Mouse (Mus musculus) brain, embryonic 14.5 days (tissue): ENCODE data around the gene Tmem79.

Source experiments
- CTCF ChIP-seq: fragments of 200-500 bp; IDR thresholded peaks from 2 replicates; pipeline ENCODE4 v1.5.1; 2012; ENCODE audit warnings: inconsistent platforms, mild to moderate bottlenecking, moderate library complexity, borderline replicate concordance; ENCODE audit not compliant: insufficient read depth, insufficient read length; ENCODE audit errors: extremely low read depth
- POLR2A ChIP-seq: fragments of 200-500 bp; IDR thresholded peaks from 2 replicates; pipeline ENCODE4 v1.6.1; 2012; ENCODE audit warnings: mild to moderate bottlenecking, inconsistent platforms, borderline replicate concordance; ENCODE audit not compliant: poor library complexity, insufficient read depth, insufficient read length, severe bottlenecking; ENCODE audit errors: extremely low read depth

- TF ChIP-seq POLR2A = no peak
- no peak for TF ChIP-seq CTCF
These were observed 979 bp downstream of the Tmem79 start for GRCm38 (mm10) chr3:88334902-88335435.
